Mouse (Mus musculus) left cerebral cortex, postnatal 36 days (tissue): ENCODE measurements around the gene Dnah8. TPM values are rescaled to one million over a fixed set of nuclear protein-coding genes. Genes with fewer than 3 reads are reported as not detected.
A peak's percentile ranks its signal among the peaks of the same experiment; 100 is the strongest.

Experiments used
- DNase-seq, 2 experiments: peaks; one replicate each; pipeline ENCODE4 v3.0.0; 2021 to 2022; ENCODE audit warnings: low spot score in 2 of 2, mixed read lengths in 1 of 2
- intact Hi-C: fragments of 180-260 bp; cut with DNase I; formaldehyde crosslinking; loops from one replicate; pipeline ENCODE4 v1.15.1; 2025
- total RNA-seq, 2 experiments: library from RNA; stranded (reverse); gene quantifications; 2 replicates each; pipeline ENCODE4 v1.2.3; 2021

The Dnah8 gene
- total RNA-seq, 2 experiments from 2014 or later = 1.3 TPM

GRCm38 (mm10) chr17:30734770-30735169 lies 110.6 kb downstream of the Dnah8 start:
- no peak for DNase-seq
- intact Hi-C loops = no loop called here

GRCm38 (mm10) chr17:30735454-30735853 lies 111.3 kb downstream of the Dnah8 start:
- no peak for DNase-seq
- intact Hi-C loops = no loop called here

GRCm38 (mm10) chr17:30737797-30738196 lies 113.6 kb downstream of the Dnah8 start:
- peak in 1 of 2 experiments; percentile 28 for DNase-seq
- intact Hi-C loops = no loop called here

- DNase-seq = no peak
- intact Hi-C loops = no loop called here
Measured at GRCm38 (mm10) chr17:30739769-30740168, 115.6 kb downstream of the Dnah8 start.

- intact Hi-C loops = no loop called here
- no peak for DNase-seq
Measured at GRCm38 (mm10) chr17:30743947-30744346, 119.8 kb downstream of the Dnah8 start.

- peak; percentile 64 to 71 for DNase-seq
Measured at GRCm38 (mm10) chr17:30746056-30747024, 122.2 kb downstream of the Dnah8 start.

GRCm38 (mm10) chr17:30749391-30749790 lies 125.2 kb downstream of the Dnah8 start:
- intact Hi-C loops = loop anchor here (5.0 kb wide), 3 partner anchors 58 to 243 kb away; partner anchors contain the start of gene Umodl1
- no peak for DNase-seq

More at GRCm38 (mm10) chr17:30746056-30747024, 122.2 kb downstream of the Dnah8 start:
- intact Hi-C loops = loop anchor here (5.0 kb wide), 3 partner anchors 61 to 246 kb away; partner anchors contain the start of gene Umodl1

- intact Hi-C loops = no loop called here
- DNase-seq = no peak
Measured at GRCm38 (mm10) chr17:30750269-30750668, 126.1 kb downstream of the Dnah8 start.

GRCm38 (mm10) chr17:30752370-30752818 lies 128.2 kb downstream of the Dnah8 start:
- peak; percentile 38 to 56 for DNase-seq
- intact Hi-C loops = no loop called here

GRCm38 (mm10) chr17:30753201-30753600 lies 129.0 kb downstream of the Dnah8 start:
- no peak for DNase-seq
- intact Hi-C loops = no loop called here

- DNase-seq = no peak
- intact Hi-C loops = no loop called here
Measured at GRCm38 (mm10) chr17:30756771-30757170, 132.6 kb downstream of the Dnah8 start.

- intact Hi-C loops = no loop called here
- no peak for DNase-seq
Measured at GRCm38 (mm10) chr17:30760307-30760706, 136.2 kb downstream of the Dnah8 start.

- intact Hi-C loops = no loop called here
Measured at GRCm38 (mm10) chr17:30764276-30764675, 140.1 kb downstream of the Dnah8 start.

GRCm38 (mm10) chr17:30774416-30774815 lies 150.3 kb downstream of the Dnah8 start:
- intact Hi-C loops = no loop called here
- DNase-seq = no peak

More at GRCm38 (mm10) chr17:30764276-30764675, 140.1 kb downstream of the Dnah8 start:
- DNase-seq = no peak

GRCm38 (mm10) chr17:30775096-30775495 lies 150.9 kb downstream of the Dnah8 start:
- DNase-seq = no peak
- intact Hi-C loops = no loop called here

- intact Hi-C loops = no loop called here
- no peak for DNase-seq
Measured at GRCm38 (mm10) chr17:30781046-30781445, 156.9 kb downstream of the Dnah8 start.

- intact Hi-C loops = no loop called here
- no peak for DNase-seq
Measured at GRCm38 (mm10) chr17:30782286-30782685, 158.1 kb downstream of the Dnah8 start.

- DNase-seq = no peak
- intact Hi-C loops = no loop called here
Measured at GRCm38 (mm10) chr17:30788361-30788760, 164.2 kb downstream of the Dnah8 start.

GRCm38 (mm10) chr17:30790816-30791215 lies 166.7 kb downstream of the Dnah8 start:
- no peak for DNase-seq
- intact Hi-C loops = no loop called here

- no peak for DNase-seq
- intact Hi-C loops = no loop called here
Measured at GRCm38 (mm10) chr17:30792396-30792795, 168.2 kb downstream of the Dnah8 start.

- DNase-seq = no peak
- intact Hi-C loops = no loop called here
Measured at GRCm38 (mm10) chr17:30796616-30797015, 172.5 kb downstream of the Dnah8 start.
